In genomic region chr3:61363989-61364660, GRCm38 (mm10) we compare ENCODE assay signal across 8 mouse cellular contexts. TPM values are rescaled to one million over a fixed set of nuclear protein-coding genes. Genes with fewer than 3 reads are reported as not detected.
A peak's percentile ranks its signal among the peaks of the same experiment; 100 is the strongest.
DNase-seq lines count a peak whose midpoint lies in the region; ATAC-seq and TF ChIP-seq lines count a peak whose summit lies in the region.

No protein-coding gene starts in this region.

- ATAC-seq in forebrain, postnatal 0 days, result peak; percentile 91
- peak; percentile 96 for ATAC-seq in neural tube, embryonic 15.5 days (ENCODE audit: low FRiP score)

- H3K9me3 ChIP-seq in MEL (replicated peaks; ENCODE audit: insufficient read depth, low read length), result no peaks in the 10 kb centered on the region
- no peaks in the 10 kb centered on the region for H3K9me3 ChIP-seq in forebrain, postnatal 0 days (ENCODE audit: low read length)
- H3K9me3 ChIP-seq in neural tube, embryonic 15.5 days (replicated peaks), result no peaks in the 10 kb centered on the region

- no peak for TF ChIP-seq EP300 in MEL (IDR thresholded peaks at IDR 0.05; ENCODE audit: low read depth in 1 of 2, low read length in 2 of 2)

- peak overlapping the region; percentile 86 for H3K4me2 ChIP-seq in forebrain, postnatal 0 days (ENCODE audit: low read depth)
- H3K4me2 ChIP-seq in neural tube, embryonic 15.5 days, result peak overlapping the region; percentile 96

- H3K4me1 ChIP-seq in MEL (ENCODE audit: control insufficient read depth in 1 of 2, insufficient read depth in 2 of 2, low read length in 2 of 2), result peaks cover 0 to 8% of the 10 kb centered on the region in 2 experiments; a peak in 3 of 4 replicates
- no peaks in the 10 kb centered on the region for H3K4me1 ChIP-seq in cerebellum, adult 2 months (ENCODE audit: control insufficient read depth, insufficient read depth, low read length)
- peaks cover 17% of the 10 kb centered on the region; the same call in 1 of the 2 replicates for H3K4me1 ChIP-seq in forebrain, postnatal 0 days (ENCODE audit: insufficient read depth)
- peaks cover 2% of the 10 kb centered on the region for H3K4me1 ChIP-seq in lung, adult 2 months (ENCODE audit: control insufficient read depth, insufficient read depth, low read length)
- H3K4me1 ChIP-seq in neural tube, embryonic 15.5 days, result peaks cover 33% of the 10 kb centered on the region

- H3K79me2 ChIP-seq in MEL (ENCODE audit: control insufficient read depth, insufficient read depth, low read length, poor library complexity), result peaks cover 22% of the 10 kb centered on the region

- H3K27me3 ChIP-seq in MEL (ENCODE audit: control insufficient read depth in 1 of 2, insufficient read depth in 2 of 2, low read length in 2 of 2), result no peaks in the 10 kb centered on the region
- H3K27me3 ChIP-seq in cerebellum, adult 2 months (ENCODE audit: control insufficient read depth, insufficient read depth, low read length), result no peaks in the 10 kb centered on the region
- H3K27me3 ChIP-seq in forebrain, postnatal 0 days (ENCODE audit: insufficient read depth, low read length), result no peaks in the 10 kb centered on the region
- no peaks in the 10 kb centered on the region for H3K27me3 ChIP-seq in neural tube, embryonic 15.5 days (replicated peaks)

- under 1% methylated on average over 51 of the region's 51 CpGs for WGBS in cerebellum, adult 2 months
- under 1% methylated on average over 49 of the region's 51 CpGs for WGBS in forebrain, postnatal 0 days
- WGBS in lung, adult 2 months, result under 1% methylated on average over 50 of the region's 51 CpGs
- whole genome bisulfite sequencing in neural tube, embryonic 15.5 days, result under 1% methylated on average over 50 of the region's 51 CpGs

- H3K36me3 ChIP-seq in MEL (ENCODE audit: control insufficient read depth in 1 of 2, insufficient read depth in 2 of 2, low read length in 2 of 2), result peaks cover 0 to 14% of the 10 kb centered on the region in 2 experiments; a peak in 2 of 4 replicates
- H3K36me3 ChIP-seq in forebrain, postnatal 0 days (ENCODE audit: insufficient read depth), result 0 out of 2 replicates have a peak, but pooled peaks cover 4% of the 10 kb centered on the region
- no peaks in the 10 kb centered on the region for H3K36me3 ChIP-seq in neural tube, embryonic 15.5 days

- peak overlapping the region; percentile 72 to 94 for H3K4me3 ChIP-seq in MEL (ENCODE audit: control insufficient read depth in 1 of 2, insufficient read depth in 1 of 2, low read depth in 2 of 2, low read length in 2 of 2)
- peak overlapping the region; percentile 54 for H3K4me3 ChIP-seq in cerebellum, adult 2 months (replicated peaks; ENCODE audit: insufficient read depth, low read depth, low read length)
- peak overlapping the region; percentile 82 for H3K4me3 ChIP-seq in forebrain, postnatal 0 days (ENCODE audit: low read depth, low read length)
- peak overlapping the region; percentile 79 for H3K4me3 ChIP-seq in layer of hippocampus, adult 2 months
- H3K4me3 ChIP-seq in lung, adult 2 months (replicated peaks; ENCODE audit: extremely low read depth, low read depth, low read length), result peak overlapping the region; percentile 87
- H3K4me3 ChIP-seq in neural tube, embryonic 15.5 days (replicated peaks), result peak overlapping the region; percentile 92

- peak; percentile 96 for DNase-seq in MEL (ENCODE audit: low read depth, low spot score)
- peak; percentile 93 for DNase-seq in cerebellum, adult 2 months
- DNase-seq in forebrain, postnatal 0 days, result peak; percentile 97
- peak; percentile 96 for DNase-seq in heart, postnatal 4 days
- DNase-seq in layer of hippocampus, adult 2 months (ENCODE audit: low spot score in 2 of 2), result peak; percentile 95 to 98
- peak; percentile 86 for DNase-seq in lung, adult 2 months
- DNase-seq in testis, postnatal 10 days (ENCODE audit: low spot score), result peak; percentile 97

- H3K9ac ChIP-seq in MEL (ENCODE audit: control insufficient read depth, low read depth, low read length, poor library complexity, severe bottlenecking), result peak overlapping the region; percentile 73
- H3K9ac ChIP-seq in forebrain, postnatal 0 days, result peak overlapping the region; percentile 73
- H3K9ac ChIP-seq in neural tube, embryonic 15.5 days (replicated peaks), result peak overlapping the region; percentile 86

- no peak for TF ChIP-seq RAD21 in MEL (IDR thresholded peaks at IDR 0.05; ENCODE audit: low read depth, low read length)

- peak overlapping the region; percentile 26 for H3K27ac ChIP-seq in MEL (ENCODE audit: control insufficient read depth, low read depth, low read length)
- H3K27ac ChIP-seq in cerebellum, adult 2 months (ENCODE audit: insufficient read depth, low read length), result no peak overlapping the region
- H3K27ac ChIP-seq in forebrain, postnatal 0 days (ENCODE audit: low read depth, low read length), result peak overlapping the region; percentile 90
- peak overlapping the region; percentile 97 for H3K27ac ChIP-seq in layer of hippocampus, adult 2 months
- peak overlapping the region; percentile 89 for H3K27ac ChIP-seq in neural tube, embryonic 15.5 days (replicated peaks)

- TF ChIP-seq POLR2A in MEL (IDR thresholded peaks at IDR 0.05; ENCODE audit: control insufficient read depth in 1 of 2, insufficient read depth in 1 of 2, low read depth in 1 of 2, low read length in 2 of 2, poor library complexity in 1 of 2), result peak; percentile 69 to 85
- TF ChIP-seq POLR2A in cerebellum, adult 2 months (IDR thresholded peaks at IDR 0.05; ENCODE audit: borderline replicate concordance, insufficient read depth, low read length), result peak; percentile 76; the same call in 1 of the 2 replicates
- TF ChIP-seq POLR2A in lung, adult 2 months (IDR thresholded peaks at IDR 0.05; ENCODE audit: borderline replicate concordance, extremely low read depth, low read depth, low read length), result peak; percentile 91; the same call in 1 of the 2 replicates

- no peak for TF ChIP-seq CTCF in MEL (IDR thresholded peaks at IDR 0.05 in 2 of 3, conservative IDR thresholded peaks at IDR 0.05 in 1 of 3; ENCODE audit: control insufficient read depth in 1 of 3, insufficient read depth in 1 of 3, low read depth in 2 of 3, low read length in 3 of 3, poor library complexity in 1 of 3, severe bottlenecking in 1 of 3)
- no peak for TF ChIP-seq CTCF in cerebellum, adult 2 months (IDR thresholded peaks at IDR 0.05; ENCODE audit: borderline replicate concordance, insufficient read depth, low read depth, low read length)
- 0 out of 2 replicates have a peak, but pooled peaks have one; percentile 6 for TF ChIP-seq CTCF in forebrain, postnatal 0 days (IDR thresholded peaks at IDR 0.05; ENCODE audit: low read depth)
- TF ChIP-seq CTCF in layer of hippocampus, adult 2 months (conservative IDR thresholded peaks at IDR 0.05), result no peak
- TF ChIP-seq CTCF in lung, adult 2 months (IDR thresholded peaks at IDR 0.05; ENCODE audit: insufficient read depth, low read length), result no peak

TF ChIP-seq in MEL, 35 proteins besides CTCF, POLR2A, EP300 and RAD21 (continues in another document):
- TF ChIP-seq USF2 (IDR thresholded peaks at IDR 0.05; ENCODE audit: borderline replicate concordance in 1 of 2, insufficient read depth in 1 of 2, low read depth in 1 of 2, low read length in 2 of 2) (no peak), UBTF (IDR thresholded peaks at IDR 0.05; ENCODE audit: borderline replicate concordance, insufficient read depth, low read depth, low read length) (0 out of 2 replicates have a peak, but pooled peaks have one; percentile 78), SMC3 (IDR thresholded peaks at IDR 0.05; ENCODE audit: low read depth, low read length) (0 out of 2 replicates have a peak, but pooled peaks have one; percentile 2), TBP (IDR thresholded peaks at IDR 0.05; ENCODE audit: low read depth, low read length) (peak; percentile 56; the same call in 1 of the 2 replicates), ZMIZ1 (IDR thresholded peaks at IDR 0.05; ENCODE audit: low read depth, low read length) (peak; percentile 72; the same call in 1 of the 2 replicates), SIN3A (IDR thresholded peaks at IDR 0.05; ENCODE audit: low read length) (peak; percentile 86), CHD1 (IDR thresholded peaks at IDR 0.05; ENCODE audit: low read depth, low read length) (no peak), MEF2A (IDR thresholded peaks at IDR 0.05; ENCODE audit: extremely low read depth, insufficient replicate concordance, low read depth, low read length, poor library complexity, severe bottlenecking) (no peak), POLR2AphosphoS2 (IDR thresholded peaks at IDR 0.05; ENCODE audit: low read length) (no peak; the same call in 1 of the 2 replicates), RCOR1 (IDR thresholded peaks at IDR 0.05; ENCODE audit: low read depth, low read length) (no peak), JUND (IDR thresholded peaks at IDR 0.05; ENCODE audit: low read depth, low read length) (no peak), ZKSCAN1 (IDR thresholded peaks at IDR 0.05; ENCODE audit: low read depth, low read length) (no peak), MYB (IDR thresholded peaks at IDR 0.05; ENCODE audit: low read depth, low read length) (no peak), BHLHE40 (IDR thresholded peaks at IDR 0.05; ENCODE audit: borderline replicate concordance, low read depth, low read length) (no peak), GABPA (IDR thresholded peaks at IDR 0.05; ENCODE audit: low read depth, low read length) (no peak)

RNA-seq across cellular contexts. Expression of gene B430305J03Rik, which starts 1.6 kb away (rescaled TPM):
- total RNA-seq in MEL (2012; rRNA removed), result 0.82 and 1.2 TPM in 2 replicates
- 1 to 10 TPM in 1 of 2 experiments, not detected in 1; 4.2 TPM for polyA plus RNA-seq in MEL (2012; ENCODE audit: insufficient read depth in 1 of 2, insufficient read length in 2 of 2, low read depth in 1 of 2, low replicate concordance in 2 of 2, missing spikeins in 1 of 2)
- polyA plus RNA-seq in cerebellum, adult 2 months (2012; rRNA removed), result 0.22 and 0.44 TPM in 2 replicates
- 1.4 and 2.8 TPM in 2 replicates for total RNA-seq in forebrain, postnatal 0 days (2014; rRNA removed)
- not detected in 2 replicates for polyA plus RNA-seq in forebrain, postnatal 0 days (2015; fragmentation: Nextera tagmentation; extraction: Ambion mirVana)
- under 1 TPM; 0.16 to 0.31 TPM for total RNA-seq in heart, postnatal 4 days (2021)
- total RNA-seq in layer of hippocampus, adult 2 months (2021), result 1 to 10 TPM; 2.6 to 3.2 TPM
- polyA plus RNA-seq in lung, adult 2 months (2012; rRNA removed), result 0.14 and 0.20 TPM in 2 replicates
- not detected in 2 replicates for polyA plus RNA-seq in neural tube, embryonic 15.5 days (2015; fragmentation: Nextera tagmentation; extraction: Ambion mirVana)

RNA-seq across cellular contexts. Expression of gene Rap2b, which starts 2.7 kb away (rescaled TPM):
- total RNA-seq in MEL (2012; rRNA removed), result 4.4 and 4.7 TPM in 2 replicates
- 1 to 10 TPM in 1 of 2 experiments, not detected in 1; 5.6 TPM for polyA plus RNA-seq in MEL (2012; ENCODE audit: insufficient read depth in 1 of 2, insufficient read length in 2 of 2, low read depth in 1 of 2, low replicate concordance in 2 of 2, missing spikeins in 1 of 2)
- polyA plus RNA-seq in cerebellum, adult 2 months (2012; rRNA removed), result 3.8 and 4.9 TPM in 2 replicates
- total RNA-seq in forebrain, postnatal 0 days (2014; rRNA removed), result 7.4 and 9.7 TPM in 2 replicates
- polyA plus RNA-seq in forebrain, postnatal 0 days (2015; fragmentation: Nextera tagmentation; extraction: Ambion mirVana), result 16.6 and 21.2 TPM in 2 replicates
- total RNA-seq in heart, postnatal 4 days (2021), result 1 to 10 TPM; 5.5 to 6.4 TPM
- 10 to 100 TPM; 42.4 to 47.8 TPM for total RNA-seq in layer of hippocampus, adult 2 months (2021)
- 4.1 and 5.1 TPM in 2 replicates for polyA plus RNA-seq in lung, adult 2 months (2012; rRNA removed)
- polyA plus RNA-seq in neural tube, embryonic 15.5 days (2015; fragmentation: Nextera tagmentation; extraction: Ambion mirVana), result 8.6 and 9.3 TPM in 2 replicates
